Comparison of ENCODE assay signal across 8 mouse cellular contexts in the genomic region with DNA sequence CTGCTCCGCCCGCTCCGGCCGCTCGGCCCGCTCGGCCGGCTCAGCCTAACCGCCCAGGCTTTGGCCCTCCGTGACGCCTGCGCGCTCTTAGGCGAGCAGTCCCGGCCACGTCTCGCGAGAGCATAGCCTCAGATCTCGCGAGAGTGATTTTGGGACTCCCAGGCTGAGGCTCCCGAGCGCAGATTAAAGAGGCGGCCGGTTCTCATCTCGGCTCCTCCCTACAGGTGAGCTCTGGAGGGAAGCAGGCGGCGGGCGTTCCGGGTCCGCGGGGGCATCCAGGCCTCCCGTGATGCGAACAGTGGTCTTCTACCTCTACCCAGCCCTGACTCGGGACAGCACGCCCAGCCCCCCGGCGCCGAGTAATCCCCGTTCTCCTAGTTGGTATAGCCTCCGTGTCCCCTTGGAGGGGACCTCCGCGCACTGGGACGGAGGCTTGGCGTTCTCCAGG. TPM values are rescaled to one million over a fixed set of nuclear protein-coding genes. Genes with fewer than 3 reads are reported as not detected.
A peak's percentile ranks its signal among the peaks of the same experiment; 100 is the strongest.
DNase-seq lines count a peak whose midpoint lies in the region; ATAC-seq and TF ChIP-seq lines count a peak whose summit lies in the region.

A gene (minus strand): TSS at position 89 of the 448 bp plus-strand sequence.

- DNase-seq in WW6 (ENCODE audit: low read depth, low spot score) = peak; percentile 72
- DNase-seq in cerebellum, postnatal 4 days (ENCODE audit: low spot score in 2 of 2) = peak; percentile 62 to 87
- peak; percentile 90 for DNase-seq in gastrocnemius, adult 18-20 months (ENCODE audit: low spot score)
- DNase-seq in hindbrain, postnatal 0 days (ENCODE audit: low spot score) = peak; percentile 95
- peak; percentile 85 to 90 for DNase-seq in left cerebral cortex, adult 2 months (ENCODE audit: extremely low spot score in 1 of 2, low spot score in 2 of 2)
- DNase-seq in right cerebral cortex, adult 2 months (ENCODE audit: low spot score in 2 of 2) = peak; percentile 81 to 88
- peak; percentile 89 for DNase-seq in urinary bladder, postnatal 14 days (ENCODE audit: low spot score)

- WGBS in hindbrain, postnatal 0 days = 31% methylated on average over 42 of the region's 44 CpGs

- H3K27ac ChIP-seq in hindbrain, postnatal 0 days = peak within 1 kb of the TSS; percentile 90
- peak within 1 kb of the TSS; percentile 89 for H3K27ac ChIP-seq in left cerebral cortex, adult 2 months

- H3K36me3 ChIP-seq in hindbrain, postnatal 0 days (ENCODE audit: insufficient read depth, low read length) = no peaks in the 10 kb centered on the region

- no peaks in the 10 kb centered on the region for H3K9me3 ChIP-seq in hindbrain, postnatal 0 days (ENCODE audit: low read length)

- H3K4me3 ChIP-seq in hindbrain, postnatal 0 days (ENCODE audit: low read length) = peak within 1 kb of the TSS; percentile 58
- peak within 1 kb of the TSS; percentile 69 for H3K4me3 ChIP-seq in left cerebral cortex, adult 2 months

- H3K27me3 ChIP-seq in hindbrain, postnatal 0 days (ENCODE audit: insufficient read depth, low read length) = no peaks in the 10 kb centered on the region

- peak within 1 kb of the TSS; percentile 75 for H3K9ac ChIP-seq in hindbrain, postnatal 0 days (replicated peaks; ENCODE audit: low read length)

- no peak for TF ChIP-seq CTCF in hindbrain, postnatal 0 days (IDR thresholded peaks at IDR 0.05; ENCODE audit: low read depth)
- no peak for TF ChIP-seq CTCF in left cerebral cortex, adult 2 months (IDR thresholded peaks at IDR 0.05)

- H3K4me2 ChIP-seq in hindbrain, postnatal 0 days (ENCODE audit: low read depth, low read length) = peak within 1 kb of the TSS; percentile 62

- intact Hi-C loops in left cerebral cortex, adult 2 months (cut with DNase I) = loop anchor here (2.0 to 10.0 kb wide), 4 partner anchors 37 to 794 kb away; a partner anchor contains a TSS

- ATAC-seq in hindbrain, postnatal 0 days = peak; percentile 99
- peak; percentile 97 for ATAC-seq in megakaryocyte, adult 5-6 weeks (ENCODE audit: poor library complexity, severe bottlenecking)

- H3K4me1 ChIP-seq in hindbrain, postnatal 0 days (ENCODE audit: insufficient read depth, low read length) = no peaks in the 10 kb centered on the region

RNA-seq across cellular contexts. Expression of the gene that starts here (rescaled TPM):
- total RNA-seq in gastrocnemius, adult 18-20 months (2021) = 1 to 10 TPM; 4.5 to 6.1 TPM
- 4.3 and 5.6 TPM in 2 replicates for total RNA-seq in hindbrain, postnatal 0 days (2014; rRNA removed)
- 7.1 TPM in 2 replicates for polyA plus RNA-seq in hindbrain, postnatal 0 days (2015; fragmentation: Nextera tagmentation; extraction: Ambion mirVana)
- total RNA-seq in left cerebral cortex, adult 2 months (2021) = 1 to 10 TPM; 4.8 to 5.4 TPM
- total RNA-seq in megakaryocyte, adult 5-6 weeks (2015) = 5.2 TPM in 2 replicates
- 9.4 and 10.9 TPM in 2 replicates for total RNA-seq in megakaryocyte, adult 5-6 weeks (2017)

Comparison
In these comparisons a context has a peak if more than half of its experiments do, and no peak if none do; other contexts are left out.
1. Peak in every context shown above with its lines: DNase-seq, ATAC-seq, H3K4me3 ChIP-seq and H3K27ac ChIP-seq.